Mouse (Mus musculus) G1E (cell line): Measurements from ENCODE around the gene Coro1a. TPM values are rescaled to one million over a fixed set of nuclear protein-coding genes. Genes with fewer than 3 reads are reported as not detected.
"Not testable (repeated sequence)": the region's sequence is repeated elsewhere in the genome, so short reads cannot be mapped to it uniquely, and the experiment has no call there.

Source experiments
- ATAC-seq: 2 replicates; pipeline ENCODE4 v1.8.0; 2016; ENCODE audit warnings: mild to moderate bottlenecking; ENCODE audit not compliant: insufficient number of reproducible peaks, poor library complexity, low FRiP score, severe bottlenecking; ENCODE audit errors: extremely low read depth
- DNase-seq: peaks from one replicate; pipeline ENCODE4 v3.0.0; 2012; ENCODE audit warnings: low spot score
- H3K27me3 ChIP-seq: 2 replicates; pipeline ENCODE4 v1.6.1; 2012; ENCODE audit warnings: mild to moderate bottlenecking, low read length, inconsistent platforms; ENCODE audit not compliant: insufficient read depth
- H3K36me3 ChIP-seq: replicated peaks from 2 replicates; pipeline ENCODE3; 2012; ENCODE audit warnings: mild to moderate bottlenecking, inconsistent platforms
- H3K4me1 ChIP-seq: 2 replicates; pipeline ENCODE4 v1.6.1; 2012; ENCODE audit warnings: low read depth, low read length, inconsistent platforms, mixed read lengths; ENCODE audit not compliant: insufficient read depth
- H3K4me3 ChIP-seq: 2 replicates; pipeline ENCODE4 v1.5.1; 2012; ENCODE audit warnings: low read depth, mild to moderate bottlenecking, inconsistent platforms, low read length, moderate library complexity, mixed read lengths
- H3K9me3 ChIP-seq: replicated peaks from 2 replicates; pipeline ENCODE4 v1.6.1; 2012; ENCODE audit warnings: inconsistent platforms
- CTCF ChIP-seq: IDR thresholded peaks from 2 replicates; pipeline ENCODE4 v1.5.1; 2012; ENCODE audit warnings: low read depth, low read length, inconsistent platforms, mixed read lengths
- GATA1 ChIP-seq: IDR thresholded peaks from 2 replicates; pipeline ENCODE4 v1.6.1; 2012; ENCODE audit warnings: borderline replicate concordance, low read length, inconsistent platforms, mixed read lengths
- GATA2 ChIP-seq: IDR thresholded peaks from 2 replicates; pipeline ENCODE4 v1.6.1; 2012; ENCODE audit warnings: low read depth, low read length, inconsistent platforms, borderline replicate concordance
- POLR2AphosphoS5 ChIP-seq: IDR thresholded peaks from 2 replicates; pipeline ENCODE4 v1.6.1; 2012; ENCODE audit warnings: low read depth, low read length, inconsistent platforms; ENCODE audit not compliant: insufficient replicate concordance
- TAL1 ChIP-seq: conservative IDR thresholded peaks from 2 replicates; pipeline ENCODE4 v1.6.1; 2012; ENCODE audit warnings: low read depth, low read length, inconsistent platforms, mixed read lengths
- polyA plus RNA-seq: library from polyadenylated mRNA; stranded (reverse); fragments of >175 nt; gene quantifications from 2 replicates; pipeline ENCODE4 v1.2.3, GENCODE M21; 2012
- total RNA-seq, 2 experiments: library from RNA; stranded (forward) in 1 of 2; stranded (reverse) in 1 of 2; fragments of 200-1000 nt in 1 of 2; fragments of >200 nt in 1 of 2; fragmentation: Nextera tagmentation in 1 of 2; gene quantifications; 2 replicates each; pipeline ENCODE4 v1.2.3; 2014 to 2017

Gene Coro1a
- total and polyA plus RNA-seq, 3 experiments = 36.0 to 186 (median 162) TPM

DNA sequence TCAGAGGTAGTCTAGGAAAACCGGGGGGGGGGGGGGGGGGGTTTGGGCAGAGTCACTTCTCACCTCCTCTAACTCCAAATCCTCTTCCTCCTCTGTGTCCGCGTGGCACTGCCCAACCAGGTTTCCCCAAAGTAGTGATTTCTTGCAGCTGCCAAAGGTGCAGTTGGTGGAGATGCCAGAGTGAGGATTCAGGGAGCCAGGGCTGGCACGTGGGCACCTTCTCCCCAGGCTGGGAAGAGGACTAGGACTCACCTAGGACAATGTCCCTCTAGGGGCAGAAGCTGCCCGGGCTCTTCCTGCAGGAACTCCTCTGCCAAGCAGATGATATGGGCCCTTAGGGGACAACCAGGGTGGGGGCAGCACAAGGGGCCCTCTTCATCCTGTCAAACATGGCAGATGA is 15.9 kb downstream of the Coro1a start:
- Histone ChIP-seq H3K36me3 (peaks cover 59% of the 10 kb centered on the region), H3K9me3 (no peaks in the 10 kb centered on the region), H3K4me3 (no peak overlapping the region), H3K27me3 (no peaks in the 10 kb centered on the region), H3K4me1 (peaks cover 37% of the 10 kb centered on the region)
- TF ChIP-seq GATA1 (no peak), TAL1 (no peak), GATA2 (no peak), CTCF (no peak), POLR2AphosphoS5 (no peak)
- DNase-seq = no peak
- ATAC-seq = no peak

DNA sequence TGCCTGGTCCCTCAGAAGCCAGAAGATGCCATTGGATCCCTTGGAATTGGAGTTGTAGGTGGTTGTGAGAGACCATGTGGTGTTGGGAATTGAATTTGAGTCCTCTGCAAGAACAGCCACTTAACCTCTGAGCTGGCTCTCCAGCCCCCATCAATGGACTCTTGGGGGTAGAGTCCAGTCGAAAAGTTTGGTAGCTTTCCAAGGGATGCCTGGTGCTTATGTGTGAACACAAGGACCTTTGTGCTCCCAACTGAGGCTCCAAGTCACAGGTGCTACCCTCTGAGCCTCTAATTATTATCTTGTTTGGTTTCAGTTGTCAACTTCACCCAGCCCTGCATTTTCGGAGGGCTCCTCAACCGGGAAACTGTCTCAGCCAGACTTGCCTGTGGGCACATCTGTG is 16.9 kb downstream of the Coro1a start:
- H3K9me3 ChIP-seq = no peaks in the 10 kb centered on the region
- DNase-seq = no peak
- peaks cover 61% of the 10 kb centered on the region for H3K36me3 ChIP-seq
- no peaks in the 10 kb centered on the region for H3K27me3 ChIP-seq
- H3K4me3 ChIP-seq = no peak overlapping the region
- ATAC-seq = no peak
- TF ChIP-seq GATA2 (no peak), POLR2AphosphoS5 (no peak), TAL1 (no peak), GATA1 (no peak)
- peaks cover 32% of the 10 kb centered on the region for H3K4me1 ChIP-seq

DNA sequence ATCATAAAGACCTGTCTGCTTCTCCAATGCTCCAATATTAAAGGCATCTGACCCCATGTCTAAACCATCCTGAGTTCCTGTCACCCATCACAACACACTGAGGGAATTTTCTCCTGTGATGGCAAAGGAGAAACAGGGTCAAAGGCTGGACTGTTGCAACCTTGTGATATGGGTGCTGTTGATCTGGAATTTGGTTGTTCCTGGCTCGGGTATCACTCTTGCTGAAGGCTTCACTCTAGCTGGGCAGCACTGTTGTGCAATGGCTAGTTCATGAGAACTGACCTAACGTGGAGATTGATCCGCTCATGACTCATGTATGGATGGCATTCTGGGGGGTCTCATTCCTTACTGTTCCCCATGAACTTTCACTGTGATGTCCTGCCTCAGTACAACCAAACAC is 18.6 kb downstream of the Coro1a start:
- DNase-seq = no peak
- Histone ChIP-seq H3K4me1 (peaks cover 21% of the 10 kb centered on the region), H3K4me3 (no peak overlapping the region), H3K36me3 (peaks cover 73% of the 10 kb centered on the region), H3K27me3 (no peaks in the 10 kb centered on the region), H3K9me3 (no peaks in the 10 kb centered on the region)
- no peak for ATAC-seq
- TF ChIP-seq CTCF (no peak), POLR2AphosphoS5 (no peak), TAL1 (no peak), GATA1 (no peak), GATA2 (no peak)

DNA sequence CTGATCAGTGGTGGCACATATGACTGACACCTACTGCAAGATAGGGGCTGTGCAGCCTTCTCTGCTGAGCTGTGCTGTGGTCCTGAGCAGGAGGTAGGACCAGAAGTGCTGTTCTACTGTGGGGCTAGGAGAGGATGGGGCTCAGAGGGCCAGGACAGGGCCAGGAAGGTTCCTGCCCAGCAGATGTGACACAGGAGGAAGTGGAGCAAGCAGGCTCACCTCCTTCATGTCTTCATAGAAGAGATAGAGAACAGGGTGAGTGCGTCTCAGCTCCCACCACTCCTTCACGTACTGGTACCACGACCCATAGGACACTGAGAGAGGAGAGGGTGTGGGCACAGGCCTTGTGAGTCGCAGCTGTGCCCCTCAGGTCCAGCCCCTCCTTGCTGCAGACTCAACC is 19.4 kb downstream of the Coro1a start:
- peaks cover 13% of the 10 kb centered on the region for H3K4me1 ChIP-seq
- not testable (repeated sequence) for H3K9me3 ChIP-seq, H3K27me3 ChIP-seq, DNase-seq, H3K4me3 ChIP-seq, ATAC-seq
- H3K36me3 ChIP-seq = peaks cover 77% of the 10 kb centered on the region

GRCm38 (mm10) chr7:126681221-126681620 is 26.4 kb downstream of the Coro1a start:
- peaks cover 76% of the 10 kb centered on the region for H3K36me3 ChIP-seq
- ATAC-seq = no peak

GRCm38 (mm10) chr7:126679683-126680082 is 27.9 kb downstream of the Coro1a start:
- Histone ChIP-seq H3K4me3 (no peak overlapping the region), H3K9me3 (no peaks in the 10 kb centered on the region), H3K4me1 (peaks cover 6% of the 10 kb centered on the region; the same call in 1 of the 2 replicates), H3K36me3 (peaks cover 83% of the 10 kb centered on the region), H3K27me3 (no peaks in the 10 kb centered on the region)
- no peak for TF ChIP-seq GATA2
- TF ChIP-seq CTCF = no peak
- TF ChIP-seq GATA1 = no peak
- no peak for DNase-seq
- no peak for ATAC-seq

More at GRCm38 (mm10) chr7:126681221-126681620, 26.4 kb downstream of the Coro1a start:
- DNase-seq = no peak
- TF ChIP-seq GATA1 (no peak), CTCF (no peak), POLR2AphosphoS5 (no peak), GATA2 (no peak), TAL1 (no peak)
- no peaks in the 10 kb centered on the region for H3K9me3 ChIP-seq
- no peak overlapping the region for H3K4me3 ChIP-seq
- H3K4me1 ChIP-seq = peaks cover 2% of the 10 kb centered on the region; the same call in 1 of the 2 replicates
- H3K27me3 ChIP-seq = no peaks in the 10 kb centered on the region
